Mouse (Mus musculus) inflammation-experienced regulatory T-cells, adult 6 months (primary cell): ENCODE measurements around the gene Fam198b. TPM values are rescaled to one million over a fixed set of nuclear protein-coding genes. Genes with fewer than 3 reads are reported as not detected.

Source experiments
- ATAC-seq: one replicate; pipeline ENCODE4 v1.8.0; 2017
- polyA plus RNA-seq, 3 experiments: library from polyadenylated mRNA; unstranded; fragments of 100-300 nt; shearing (Covaris generic); gene quantifications; one replicate each; pipeline ENCODE4 v1.2.1; 2017

Fam198b gene
- polyA plus RNA-seq, 3 experiments from 2014 or later: 0.26 TPM; not detected in 2

DNA sequence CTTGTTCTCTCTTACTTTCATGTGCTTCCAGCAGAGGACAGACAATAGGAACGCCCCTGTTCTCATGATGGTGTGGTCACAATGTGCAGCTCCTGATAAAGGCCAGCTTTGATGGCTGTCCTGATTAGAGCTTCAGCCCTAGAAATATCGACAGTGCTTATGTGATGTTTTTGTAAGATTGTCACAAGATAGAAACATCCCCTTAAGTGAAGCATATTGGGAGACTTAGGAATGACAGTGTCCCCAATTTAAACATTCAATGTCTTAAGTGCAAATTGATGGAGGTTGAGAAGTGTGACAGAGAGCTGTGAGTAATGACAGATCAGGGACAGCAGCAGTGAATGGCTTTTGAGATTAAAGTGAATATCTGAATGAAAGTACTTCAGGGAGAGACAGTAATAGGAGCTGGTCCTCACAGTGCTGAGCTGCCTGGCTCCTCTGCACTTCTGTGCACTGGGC, 99.7 kb downstream of the Fam198b start:
- no peak for ATAC-seq

DNA sequence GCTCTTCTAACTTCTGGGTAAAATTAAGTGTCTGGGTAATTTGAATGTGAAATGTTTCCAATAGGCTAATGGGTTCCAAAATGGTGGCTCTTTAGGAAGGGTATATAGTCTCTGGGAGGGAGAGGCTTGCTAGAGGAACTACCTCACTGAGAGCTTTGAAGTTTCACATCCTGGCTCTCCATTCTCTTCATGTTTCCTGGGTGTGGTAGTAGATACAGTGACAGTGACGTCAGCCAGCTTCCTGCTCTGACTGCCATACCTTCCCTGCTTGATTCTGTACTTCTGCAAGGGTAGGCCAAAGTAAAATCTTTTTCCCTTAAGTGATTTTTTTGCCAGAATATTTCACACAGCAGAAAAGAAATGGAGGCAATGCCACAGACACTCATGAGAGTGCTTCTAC, 100.2 kb downstream of the Fam198b start:
- ATAC-seq: no peak

DNA sequence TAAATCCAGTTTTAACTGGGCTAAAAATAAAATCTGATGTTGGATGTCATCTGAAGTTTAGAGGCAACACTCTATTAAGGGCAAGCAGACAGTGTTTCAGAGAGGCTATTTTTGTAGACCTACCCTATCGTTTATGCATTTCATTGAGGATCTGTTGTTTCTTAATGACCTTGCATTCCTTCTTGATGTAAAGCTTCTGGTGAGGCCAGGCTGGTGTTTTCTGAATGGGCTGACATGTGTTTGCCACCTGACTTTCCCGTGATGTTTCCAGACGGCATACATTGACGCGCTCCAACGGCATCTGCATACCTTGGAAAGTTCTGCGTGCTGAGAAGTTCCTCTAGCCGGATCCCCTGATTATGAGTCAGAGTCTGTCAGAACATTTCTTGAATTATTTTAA, 104.9 kb downstream of the Fam198b start:
- no peak for ATAC-seq

DNA sequence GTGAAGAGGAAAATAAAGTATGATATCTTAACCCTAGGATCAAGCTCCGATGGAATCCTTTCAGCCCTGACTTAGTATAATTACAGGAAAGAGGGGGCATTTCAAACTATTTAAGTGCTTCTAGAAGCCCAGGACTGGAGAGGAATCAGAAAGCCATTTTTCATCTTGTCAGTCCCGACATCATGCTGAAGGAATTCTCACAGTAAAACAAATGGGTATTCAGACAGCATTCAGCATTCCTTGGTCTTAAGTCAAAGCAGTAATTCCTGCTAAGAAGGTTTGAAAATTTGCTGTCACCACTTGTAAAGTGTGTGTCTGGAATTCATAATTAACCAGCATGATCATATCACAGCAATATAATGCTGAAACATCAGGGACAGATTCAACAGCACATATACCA, 105.6 kb downstream of the Fam198b start:
- no peak for ATAC-seq

DNA sequence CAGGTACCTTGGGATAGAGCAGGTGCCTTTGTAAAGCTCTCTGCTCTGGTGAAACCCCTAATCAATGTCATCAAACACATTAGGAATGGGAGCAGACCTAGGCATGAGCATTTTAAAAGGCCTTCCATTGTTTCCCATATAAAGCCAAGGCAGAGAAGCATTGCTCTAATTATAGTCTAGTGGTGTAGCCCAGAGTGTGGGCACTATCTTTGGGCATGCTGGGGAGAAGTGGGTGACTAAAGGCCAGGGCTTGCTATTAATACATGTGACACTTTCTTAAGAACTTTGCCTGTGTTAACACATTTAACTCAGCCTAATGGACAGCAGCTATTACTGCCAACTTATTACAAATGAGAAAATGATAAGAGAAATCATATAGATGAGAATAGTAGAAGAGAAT, 106.1 kb downstream of the Fam198b start:
- ATAC-seq: no peak

DNA sequence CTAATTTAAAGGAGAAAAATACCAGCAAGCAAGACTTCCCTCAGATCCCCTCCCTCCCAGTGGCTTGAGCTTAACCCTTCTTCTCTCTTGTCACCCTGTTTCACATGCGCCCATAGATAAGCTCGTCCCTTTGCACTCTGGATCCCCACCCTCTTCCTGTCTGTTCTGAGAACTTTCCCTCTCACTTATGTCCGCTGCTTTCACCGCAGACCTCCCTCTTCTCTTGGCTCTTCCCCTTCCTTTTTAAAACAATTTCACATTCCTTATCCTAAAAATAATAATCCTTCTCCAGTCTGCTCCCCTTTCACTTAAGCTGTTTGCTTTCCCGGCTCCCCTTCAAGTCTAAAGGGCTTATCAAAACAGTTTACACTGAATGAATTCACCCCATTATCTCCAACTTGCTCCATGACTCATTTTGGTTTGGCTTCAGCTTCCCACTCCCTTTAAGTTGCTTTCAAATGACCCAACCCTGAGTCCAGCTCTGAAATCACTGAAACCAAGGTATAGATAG, 109.8 kb downstream of the Fam198b start:
- ATAC-seq: no peak

DNA sequence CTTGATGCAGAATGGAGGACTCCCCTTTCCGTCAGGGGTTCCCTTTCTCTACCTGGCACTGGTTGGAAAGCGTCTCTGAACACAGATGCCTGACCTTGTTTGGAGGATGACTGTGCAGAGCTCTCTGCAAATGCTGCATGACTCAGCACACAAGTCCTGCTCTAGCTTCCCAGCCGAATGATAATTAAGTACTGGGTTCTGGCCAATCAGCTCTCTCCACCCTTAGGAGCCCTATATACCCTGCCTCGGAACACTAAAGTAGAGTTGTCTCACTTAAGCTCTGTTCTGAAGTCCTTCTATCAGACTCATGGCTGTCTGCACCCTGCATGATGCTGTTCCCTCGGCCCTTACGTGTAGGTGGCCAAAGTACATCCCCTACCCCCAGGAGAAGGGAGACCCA, 111.4 kb downstream of the Fam198b start:
- no peak for ATAC-seq

Other genes with a start within 250 kb of the Fam198b start
- gene Rxfp1, start 146.7 kb upstream of the Fam198b start, polyA plus RNA-seq: under 1 TPM in 1 of 3 experiments, not detected in 2; 0.11 TPM
- under 1 TPM in 2 of 3 experiments, not detected in 1; 0.50 to 0.83 TPM for gene Tmem144, start 31.8 kb upstream of the Fam198b start, polyA plus RNA-seq